ENCODE assay signal across 8 mouse cellular contexts in the genomic region with DNA sequence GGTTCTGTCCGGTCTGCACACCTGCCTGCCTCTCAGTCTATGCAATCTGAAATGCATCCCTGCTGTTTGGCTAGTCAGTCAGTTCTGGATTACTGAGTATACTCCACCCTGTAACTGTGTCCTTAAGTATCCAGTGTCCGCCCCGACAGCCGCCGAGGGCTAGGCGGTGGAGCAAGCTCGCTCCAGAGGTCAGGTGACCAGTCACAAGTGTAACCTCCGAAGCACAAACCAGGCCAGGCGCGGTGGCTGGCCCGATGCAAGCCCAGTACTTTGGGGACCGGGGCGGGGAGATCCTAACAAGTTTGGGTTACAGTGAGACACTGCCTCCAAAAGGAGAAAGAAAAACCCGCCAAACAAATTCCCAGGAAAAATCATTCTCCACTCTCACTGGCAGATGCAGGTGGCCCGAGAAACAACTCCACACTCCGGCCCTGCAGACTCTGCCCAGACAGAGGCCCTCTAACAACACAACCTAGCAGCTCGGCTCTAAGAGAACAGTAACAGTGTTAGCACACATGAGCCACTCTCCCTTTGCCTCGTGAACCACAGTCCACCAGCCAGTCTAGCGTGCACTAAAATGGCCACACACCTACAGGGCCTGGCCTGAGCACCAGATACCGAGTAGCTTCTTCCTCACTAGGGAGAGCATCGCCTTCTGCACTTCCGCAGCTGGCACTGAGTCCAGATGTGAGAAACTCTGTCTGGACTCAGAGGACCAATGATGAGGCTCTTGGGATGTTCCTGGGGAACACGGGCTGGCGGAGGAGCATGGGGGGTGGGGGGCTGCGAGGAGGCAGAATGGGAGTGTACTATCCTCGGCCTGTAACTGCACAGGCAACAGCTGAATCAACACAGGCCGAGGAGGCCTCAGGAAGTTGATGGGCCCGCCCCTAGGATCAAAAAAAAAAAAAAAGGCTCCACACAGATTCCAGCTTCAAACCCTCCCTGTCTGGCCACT. TPM values are rescaled to one million over a fixed set of nuclear protein-coding genes. Genes with fewer than 3 reads are reported as not detected.
DNase-seq lines count a peak whose midpoint lies in the region; ATAC-seq lines count a peak whose summit lies in the region.

No protein-coding gene starts in this region.

- H3K4me1 ChIP-seq in heart, embryonic 11.5 days (ENCODE audit: control insufficient read depth, insufficient read depth, low read length), result peaks cover 63% of the 10 kb centered on the region
- H3K4me1 ChIP-seq in kidney, embryonic 15.5 days, result peaks cover 96% of the 10 kb centered on the region

- DNase-seq in adrenal gland, adult (ENCODE audit: inconsistent age in 2 of 2, low spot score in 1 of 2), result peak; percentile 68 to 86
- DNase-seq in adrenal gland, postnatal 4 days (ENCODE audit: low spot score in 2 of 2), result no peak
- peak; percentile 77 for DNase-seq in embryo, embryonic 10.5 days (ENCODE audit: low spot score)
- DNase-seq in lung, postnatal 14 days, result peak; percentile 60
- DNase-seq in frontal cortex, postnatal 14 days (ENCODE audit: low spot score in 2 of 2), result no peak
- DNase-seq in spleen, adult 18-20 months, result no peak

- H3K36me3 ChIP-seq in heart, embryonic 11.5 days (ENCODE audit: control insufficient read depth, insufficient read depth, low read length), result no peaks in the 10 kb centered on the region
- no peaks in the 10 kb centered on the region for H3K36me3 ChIP-seq in kidney, embryonic 15.5 days

- WGBS in heart, embryonic 11.5 days (ENCODE audit: insufficient replicate concordance), result 41% methylated on average over 28 of the region's 28 CpGs
- WGBS in kidney, embryonic 15.5 days, result 11% methylated on average over 28 of the region's 28 CpGs

- H3K9me3 ChIP-seq in heart, embryonic 11.5 days (replicated peaks; ENCODE audit: control insufficient read depth, low read length), result no peaks in the 10 kb centered on the region
- no peaks in the 10 kb centered on the region for H3K9me3 ChIP-seq in kidney, embryonic 15.5 days (replicated peaks)

- H3K4me3 ChIP-seq in heart, embryonic 11.5 days (ENCODE audit: low read depth, low read length), result no peak overlapping the region
- H3K4me3 ChIP-seq in kidney, embryonic 15.5 days (replicated peaks), result no peak overlapping the region

- peak; percentile 75 for ATAC-seq in heart, embryonic 11.5 days (replicated peaks; ENCODE audit: insufficient number of reproducible peaks, low FRiP score, low TSS enrichment)
- peak; percentile 69 for ATAC-seq in kidney, embryonic 15.5 days (replicated peaks; ENCODE audit: low FRiP score)

- H3K4me2 ChIP-seq in heart, embryonic 11.5 days, result 0 out of 2 replicates have a peak overlapping the region, but pooled peaks have one; percentile 2
- peak overlapping the region; percentile 40 for H3K4me2 ChIP-seq in kidney, embryonic 15.5 days

- peak overlapping the region; percentile 77 for H3K27ac ChIP-seq in heart, embryonic 11.5 days (ENCODE audit: low read depth, low read length)
- peak overlapping the region; percentile 97 for H3K27ac ChIP-seq in kidney, embryonic 15.5 days

- H3K27me3 ChIP-seq in heart, embryonic 11.5 days (ENCODE audit: control insufficient read depth, insufficient read depth, low read length), result no peaks in the 10 kb centered on the region
- no peaks in the 10 kb centered on the region for H3K27me3 ChIP-seq in kidney, embryonic 15.5 days

- H3K9ac ChIP-seq in heart, embryonic 11.5 days (ENCODE audit: low read depth, low read length), result peak overlapping the region; percentile 43; the same call in 1 of the 2 replicates
- no peak overlapping the region for H3K9ac ChIP-seq in kidney, embryonic 15.5 days

RNA-seq across cellular contexts. Expression of a gene that starts 25.2 kb away (rescaled TPM):
- 10 to 100 TPM; 47.5 to 49.5 TPM for total RNA-seq in adrenal gland, postnatal 4 days (2021)
- 18.1 and 19.1 TPM in 2 replicates for polyA plus RNA-seq in heart, embryonic 11.5 days (2014; fragmentation: Nextera tagmentation; extraction: Ambion mirVana)
- polyA plus RNA-seq in kidney, embryonic 15.5 days (2015; fragmentation: Nextera tagmentation; extraction: Ambion mirVana), result 32.9 and 36.0 TPM in 2 replicates

RNA-seq across cellular contexts. Expression of a gene that starts 25.6 kb away (rescaled TPM):
- 1 to 10 TPM; 1.2 to 1.5 TPM for total RNA-seq in adrenal gland, postnatal 4 days (2021)
- polyA plus RNA-seq in heart, embryonic 11.5 days (2014; fragmentation: Nextera tagmentation; extraction: Ambion mirVana), result 0.18 and 0.54 TPM in 2 replicates
- polyA plus RNA-seq in kidney, embryonic 15.5 days (2015; fragmentation: Nextera tagmentation; extraction: Ambion mirVana), result 0.82 and 0.90 TPM in 2 replicates

RNA-seq across cellular contexts. Expression of a gene that starts 49.2 kb away (rescaled TPM):
- 10 to 100 TPM; 11.8 to 13.5 TPM for total RNA-seq in adrenal gland, postnatal 4 days (2021)
- 5.6 and 7.9 TPM in 2 replicates for polyA plus RNA-seq in heart, embryonic 11.5 days (2014; fragmentation: Nextera tagmentation; extraction: Ambion mirVana)
- polyA plus RNA-seq in kidney, embryonic 15.5 days (2015; fragmentation: Nextera tagmentation; extraction: Ambion mirVana), result 15.3 and 16.1 TPM in 2 replicates

RNA-seq across cellular contexts. Expression of a gene that starts 49.3 kb away (rescaled TPM):
- 10 to 100 TPM; 47.6 to 51.4 TPM for total RNA-seq in adrenal gland, postnatal 4 days (2021)
- polyA plus RNA-seq in heart, embryonic 11.5 days (2014; fragmentation: Nextera tagmentation; extraction: Ambion mirVana), result 22.2 and 23.5 TPM in 2 replicates
- polyA plus RNA-seq in kidney, embryonic 15.5 days (2015; fragmentation: Nextera tagmentation; extraction: Ambion mirVana), result 47.2 and 52.2 TPM in 2 replicates

RNA-seq across cellular contexts. Expression of a gene that starts 52.3 kb away (rescaled TPM):
- total RNA-seq in adrenal gland, postnatal 4 days (2021), result 10 to 100 TPM; 29.6 to 31.7 TPM
- polyA plus RNA-seq in heart, embryonic 11.5 days (2014; fragmentation: Nextera tagmentation; extraction: Ambion mirVana), result 1.6 and 2.1 TPM in 2 replicates
- polyA plus RNA-seq in kidney, embryonic 15.5 days (2015; fragmentation: Nextera tagmentation; extraction: Ambion mirVana), result 9.4 and 9.7 TPM in 2 replicates

Comparison
In these comparisons a context has a peak if more than half of its experiments do, and no peak if none do; other contexts are left out.
1. DNase-seq: peak in adrenal gland, adult (2 of 2), embryo, embryonic 10.5 days (single experiment) and lung, postnatal 14 days (single experiment); none in adrenal gland, postnatal 4 days (0 of 2), frontal cortex, postnatal 14 days (0 of 2) and spleen, adult 18-20 months (0 of 2).